Mouse (Mus musculus): ENCODE results near the gene B3gnt9.

GRCm38 (mm10) chr8:105225272-105225593 lies 29.7 kb downstream of the B3gnt9 start:
- TF ChIP-seq CTCF (IDR thresholded peaks at IDR 0.05; ENCODE audit: low read depth, low read length) (no peak), POLR2A (IDR thresholded peaks at IDR 0.05; ENCODE audit: insufficient read depth, low read length) (no peak)

Data from ES-Bruce4 (cell line).